Mouse (Mus musculus): ENCODE data around the gene Myocd.

DNA sequence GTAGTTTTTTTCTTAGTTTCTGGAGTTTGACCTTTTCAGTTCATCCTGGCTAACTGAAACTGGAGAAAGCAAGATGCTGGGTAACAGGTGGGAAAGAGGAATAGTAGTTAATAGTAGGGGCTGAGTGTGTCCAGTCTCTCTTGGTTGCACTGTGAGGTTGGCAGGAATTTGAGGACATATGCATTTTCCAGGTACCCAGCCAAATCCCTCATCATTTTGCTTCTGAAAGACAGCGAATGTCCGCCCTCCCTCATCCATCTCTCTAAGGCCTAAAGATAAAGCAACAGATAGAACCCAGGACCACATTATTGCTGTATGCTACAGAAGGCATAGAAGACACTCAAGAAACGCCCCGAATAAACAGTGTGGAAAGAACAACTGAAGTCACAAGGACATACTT, 10.8 kb downstream of the Myocd start:
- TF ChIP-seq CTCF (IDR thresholded peaks at IDR 0.05; ENCODE audit: low read depth) (no peak), EP300 (optimal IDR thresholded peaks at IDR 0.05) (no peak)
